Mouse (Mus musculus) heart, postnatal 14 days (tissue): ENCODE data around the gene Tm4sf5. TPM values are rescaled to one million over a fixed set of nuclear protein-coding genes. Genes with fewer than 3 reads are reported as not detected.
"Not testable (repeated sequence)": the region's sequence is repeated elsewhere in the genome, so short reads cannot be mapped to it uniquely, and the experiment has no call there.

ENCODE experiments used
- DNase-seq, 2 experiments: peaks; one replicate each; pipeline ENCODE4 v3.0.0; 2021 to 2022
- intact Hi-C: fragments of 180-260 bp; cut with DNase I; formaldehyde crosslinking; loops from one replicate; pipeline ENCODE4 v1.15.1; 2025
- long read RNA-seq, 2 experiments: library from polyadenylated mRNA; stranded (forward); transcript quantifications; one replicate each; pipeline ENCODE4 v2.0.0; 2021
- total RNA-seq, 2 experiments: library from RNA; stranded (reverse); gene quantifications; 2 replicates each; pipeline ENCODE4 v1.2.3; 2021

The Tm4sf5 gene
- 1 to 10 TPM; 1.2 to 1.3 TPM for total RNA-seq
- long read RNA-seq, experiment 1 = 0 reads
- long read RNA-seq, experiment 2, partial matches to known transcripts = 0 of 1 reads
- long read RNA-seq, experiment 2, other reads (novel, unspliced or antisense) = 0 of 1 reads

GRCm38 (mm10) chr11:70504970-70505369 lies at the start of gene Tm4sf5:
Gene Tm4sf5, plus strand, starts transcription at chr11:70505244.
- intact Hi-C loops = loop anchor here (2.0 to 10.0 kb wide), 3 partner anchors 52 to 260 kb away; partner anchors contain the start of gene Arrb2
- no peak for DNase-seq

GRCm38 (mm10) chr11:70458688-70459600 lies 46.1 kb upstream of the Tm4sf5 start, which contains the start of gene Zmynd15:
Gene Zmynd15, plus strand, starts transcription at chr11:70459433.
- intact Hi-C loops = no loop called here
- no peak for DNase-seq

GRCm38 (mm10) chr11:70459601-70460101 lies 45.4 kb upstream of the Tm4sf5 start, which contains the start of gene Cxcl16:
Gene Cxcl16, minus strand, starts transcription at chr11:70459984.
- intact Hi-C loops = no loop called here
- DNase-seq = peak; percentile 64 to 73

GRCm38 (mm10) chr11:70463970-70464369 lies 41.1 kb upstream of the Tm4sf5 start:
- DNase-seq = no peak
- intact Hi-C loops = no loop called here

GRCm38 (mm10) chr11:70465211-70465610 lies 39.8 kb upstream of the Tm4sf5 start:
- no peak for DNase-seq
- intact Hi-C loops = no loop called here

GRCm38 (mm10) chr11:70465824-70466223 lies 39.2 kb upstream of the Tm4sf5 start:
- intact Hi-C loops = no loop called here
- DNase-seq = peak; percentile 44 to 53

GRCm38 (mm10) chr11:70467902-70468619 lies 37.0 kb upstream of the Tm4sf5 start:
- intact Hi-C loops = no loop called here
- no peak for DNase-seq

GRCm38 (mm10) chr11:70469764-70470163 lies 35.3 kb upstream of the Tm4sf5 start:
- intact Hi-C loops = no loop called here
- no peak for DNase-seq

- intact Hi-C loops = no loop called here
- no peak for DNase-seq
Observed at GRCm38 (mm10) chr11:70472716-70473115, 32.3 kb upstream of the Tm4sf5 start.

GRCm38 (mm10) chr11:70473291-70473690 lies 31.8 kb upstream of the Tm4sf5 start:
- intact Hi-C loops, DNase-seq: not testable (repeated sequence)

- DNase-seq = no peak
- intact Hi-C loops = no loop called here
Observed at GRCm38 (mm10) chr11:70474872-70475534, 30.0 kb upstream of the Tm4sf5 start.

GRCm38 (mm10) chr11:70485498-70485897 lies 19.5 kb upstream of the Tm4sf5 start:
- DNase-seq = no peak
- intact Hi-C loops = no loop called here

- intact Hi-C loops = no loop called here
- DNase-seq = peak; percentile 39 to 48
Observed at GRCm38 (mm10) chr11:70487816-70488215, 17.2 kb upstream of the Tm4sf5 start.

- intact Hi-C loops = no loop called here
- DNase-seq = peak in 1 of 2 experiments; percentile 24
Observed at GRCm38 (mm10) chr11:70489138-70489537, 15.9 kb upstream of the Tm4sf5 start.

- DNase-seq = no peak
- intact Hi-C loops = loop anchor here (10.0 kb wide), 1 partner anchor 175 kb away; no protein-coding TSS in a partner anchor
Observed at GRCm38 (mm10) chr11:70489684-70490083, 15.4 kb upstream of the Tm4sf5 start.

GRCm38 (mm10) chr11:70499566-70500475 lies 5.2 kb upstream of the Tm4sf5 start:
- intact Hi-C loops = loop anchor here (10.0 kb wide), 2 partner anchors 185 to 255 kb away; no protein-coding TSS in a partner anchor
- no peak for DNase-seq

- intact Hi-C loops = loop anchor here (10.0 kb wide), 1 partner anchor 256 kb away; no protein-coding TSS in a partner anchor
- DNase-seq = no peak
Observed at GRCm38 (mm10) chr11:70500476-70500812, 4.6 kb upstream of the Tm4sf5 start.

- DNase-seq = no peak
- intact Hi-C loops = loop anchor here (10.0 kb wide), 1 partner anchor 257 kb away; no protein-coding TSS in a partner anchor
Observed at GRCm38 (mm10) chr11:70502018-70502417, 3.0 kb upstream of the Tm4sf5 start.

GRCm38 (mm10) chr11:70506385-70506784 lies 1.3 kb downstream of the Tm4sf5 start:
- intact Hi-C loops = loop anchor here (1.0 to 10.0 kb wide), 2 partner anchors 92 to 262 kb away; no protein-coding TSS in a partner anchor
- peak; percentile 78 to 89 for DNase-seq
